ENCODE assay signal across 9 mouse cellular contexts in the genomic region with DNA sequence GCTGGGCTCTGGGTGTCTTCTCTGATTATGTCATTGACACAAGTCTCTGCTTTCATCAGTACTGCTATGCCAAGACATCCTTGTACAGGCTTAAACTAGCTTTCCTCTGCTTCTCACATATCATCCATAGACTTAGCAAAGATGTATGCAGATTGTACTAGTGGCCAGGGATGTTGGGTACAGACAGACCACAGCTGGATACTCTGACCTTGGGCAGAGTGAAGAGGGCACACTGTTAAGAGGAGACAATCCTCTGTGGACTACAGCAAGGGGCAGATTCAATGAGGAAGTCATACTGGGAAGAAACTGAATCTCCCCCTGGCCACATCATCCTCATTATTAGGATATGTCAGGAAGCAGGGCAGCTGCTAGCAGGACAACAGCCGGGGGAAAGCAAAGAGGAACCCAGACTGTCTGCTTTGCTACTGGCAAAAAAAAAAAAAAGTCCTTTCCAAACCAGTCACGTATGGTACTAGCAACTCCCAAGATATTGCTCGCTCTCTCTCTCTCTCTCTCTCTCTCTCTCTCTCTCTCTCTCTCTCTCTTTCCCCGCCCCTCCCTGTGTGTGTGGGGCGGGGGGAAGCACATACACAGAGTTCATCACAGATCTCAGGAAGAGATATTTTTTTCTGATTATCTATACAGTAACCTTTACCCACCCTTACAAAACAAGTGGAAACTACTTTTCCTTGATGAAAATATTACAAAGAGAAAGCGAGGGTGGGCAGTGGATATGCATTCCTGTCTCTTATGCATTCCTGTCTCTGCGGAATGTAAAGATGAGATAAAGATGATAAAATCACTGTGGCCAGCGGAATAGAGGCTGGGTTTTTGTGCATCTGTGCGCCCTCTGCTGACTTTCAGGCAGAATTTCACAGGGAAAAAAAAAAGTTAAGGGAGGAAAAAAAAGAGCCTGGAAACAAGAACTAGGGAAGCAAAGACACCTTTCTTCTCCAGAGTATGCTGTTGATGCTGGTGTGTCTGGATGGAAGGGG. TPM values are rescaled to one million over a fixed set of nuclear protein-coding genes. Genes with fewer than 3 reads are reported as not detected.
DNase-seq lines count a peak whose midpoint lies in the region; ATAC-seq and TF ChIP-seq lines count a peak whose summit lies in the region.
"Had no signal": no experiment of that assay in that cellular context is flagged by ENCODE, and none has a peak within 500 bp of the region (broad histone marks: within the 10 kb centered on the region; RNA-seq: fewer than 3 reads in every experiment).

No protein-coding gene starts in this region.

- no peaks in the 10 kb centered on the region; the same call in 1 of the 2 replicates for H3K27me3 ChIP-seq in hindbrain, embryonic 11.5 days (ENCODE audit: control insufficient read depth, insufficient read depth, low read length)
- H3K27me3 ChIP-seq in hindbrain, embryonic 10.5 days (ENCODE audit: insufficient read depth, poor library complexity, severe bottlenecking): 0 out of 2 replicates have a peak, but pooled peaks cover 11% of the 10 kb centered on the region
- H3K27me3 ChIP-seq in E14TG2a.4 (ENCODE audit: insufficient read depth, low read length): no peaks in the 10 kb centered on the region

- no peak overlapping the region for H3K4me3 ChIP-seq in hindbrain, embryonic 11.5 days (ENCODE audit: low read depth, low read length)
- H3K4me3 ChIP-seq in hindbrain, embryonic 10.5 days: no peak overlapping the region
- H3K4me3 ChIP-seq in E14TG2a.4 (replicated peaks; ENCODE audit: low read length): no peak overlapping the region
- H3K4me3 ChIP-seq: megakaryocyte, embryonic 14.5 days had no signal

- H3K9me3 ChIP-seq in hindbrain, embryonic 11.5 days (ENCODE audit: control insufficient read depth, low read length): no peaks in the 10 kb centered on the region
- H3K9me3 ChIP-seq in hindbrain, embryonic 10.5 days: no peaks in the 10 kb centered on the region
- H3K9me3 ChIP-seq in E14TG2a.4 (ENCODE audit: low read length): no peaks in the 10 kb centered on the region
- H3K9me3 ChIP-seq: megakaryocyte, embryonic 14.5 days had no signal

- no peaks in the 10 kb centered on the region for H3K36me3 ChIP-seq in hindbrain, embryonic 11.5 days (ENCODE audit: control insufficient read depth, insufficient read depth, low read length)
- H3K36me3 ChIP-seq in hindbrain, embryonic 10.5 days: no peaks in the 10 kb centered on the region
- no peaks in the 10 kb centered on the region for H3K36me3 ChIP-seq in E14TG2a.4 (ENCODE audit: insufficient read depth, low read length)

- H3K4me2 ChIP-seq in hindbrain, embryonic 11.5 days (replicated peaks; ENCODE audit: low read depth, low read length): no peak overlapping the region

- H3K27ac ChIP-seq in hindbrain, embryonic 11.5 days (ENCODE audit: low read depth, low read length): no peak overlapping the region
- H3K27ac ChIP-seq in hindbrain, embryonic 10.5 days: no peak overlapping the region

- TF ChIP-seq CTCF in E14TG2a.4 (conservative IDR thresholded peaks at IDR 0.05; ENCODE audit: low read length): peak; percentile 22; the same call in 1 of the 2 replicates

- H3K4me1 ChIP-seq in hindbrain, embryonic 11.5 days (replicated peaks; ENCODE audit: control insufficient read depth, insufficient read depth, low read length): no peaks in the 10 kb centered on the region
- 0 out of 2 replicates have a peak, but pooled peaks cover 5% of the 10 kb centered on the region for H3K4me1 ChIP-seq in hindbrain, embryonic 10.5 days (replicated peaks)
- no peaks in the 10 kb centered on the region for H3K4me1 ChIP-seq in E14TG2a.4 (replicated peaks; ENCODE audit: low read depth, low read length)
- H3K4me1 ChIP-seq: megakaryocyte, embryonic 14.5 days had no signal

- ATAC-seq in hindbrain, embryonic 11.5 days (ENCODE audit: low FRiP score): no peak
- 0 out of 2 replicates have a peak, but pooled peaks have one; percentile 25 for ATAC-seq in common myeloid progenitor, adult 5-6 weeks (replicated peaks; ENCODE audit: low read depth, poor library complexity, severe bottlenecking)

- 25% methylated on average over 9 of the region's 9 CpGs for whole genome bisulfite sequencing in hindbrain, embryonic 11.5 days
- 28% methylated on average over 9 of the region's 9 CpGs for WGBS in hindbrain, embryonic 10.5 days

- no peak overlapping the region for H3K9ac ChIP-seq in hindbrain, embryonic 11.5 days (ENCODE audit: low read depth, low read length)

- DNase-seq in hindbrain, embryonic 11.5 days (ENCODE audit: low spot score): peak; percentile 27
- DNase-seq in hindbrain, embryonic 10.5 days (ENCODE audit: low spot score): no peak
- peak; percentile 1 for DNase-seq in lung, postnatal 10 days
- DNase-seq in urinary bladder, postnatal 14 days (ENCODE audit: low spot score): no peak
- DNase-seq in B cell, adult 2 months: no peak
- no peak for DNase-seq in adrenal gland, postnatal 4 days (ENCODE audit: low spot score in 2 of 2)

RNA-seq across cellular contexts. Expression of a gene that starts 31.2 kb away (rescaled TPM):
- polyA plus RNA-seq in hindbrain, embryonic 11.5 days (2014; fragmentation: Nextera tagmentation; extraction: Ambion mirVana): 3.3 and 4.8 TPM in 2 replicates
- polyA plus RNA-seq in hindbrain, embryonic 10.5 days (2016; fragmentation: Nextera tagmentation; extraction: Ambion mirVana): 2.8 and 3.1 TPM in 2 replicates
- 0.05 TPM in 1 of 2 replicates, not detected in the other for total RNA-seq in common myeloid progenitor, adult 5-6 weeks (2017)
- 1 to 10 TPM; 5.8 to 6.8 TPM for total RNA-seq in adrenal gland, postnatal 4 days (2021)

Comparison
In these comparisons a context has a peak if more than half of its experiments do, and no peak if none do; other contexts are left out.
1. DNase-seq: peak in hindbrain, embryonic 11.5 days (single experiment) and lung, postnatal 10 days (single experiment); none in hindbrain, embryonic 10.5 days (single experiment), urinary bladder, postnatal 14 days (single experiment), B cell, adult 2 months (0 of 2) and adrenal gland, postnatal 4 days (0 of 2).